Mouse (Mus musculus) adipocyte (in vitro differentiated cells): ENCODE data around the gene Slc35e2.
"Not testable (repeated sequence)": the region's sequence is repeated elsewhere in the genome, so short reads cannot be mapped to it uniquely, and the experiment has no call there.

ENCODE experiments used
- DNase-seq: peaks from one replicate; pipeline ENCODE4 v3.0.0-alpha.2; 2016; ENCODE audit warnings: low spot score

Slc35e2 gene

DNA sequence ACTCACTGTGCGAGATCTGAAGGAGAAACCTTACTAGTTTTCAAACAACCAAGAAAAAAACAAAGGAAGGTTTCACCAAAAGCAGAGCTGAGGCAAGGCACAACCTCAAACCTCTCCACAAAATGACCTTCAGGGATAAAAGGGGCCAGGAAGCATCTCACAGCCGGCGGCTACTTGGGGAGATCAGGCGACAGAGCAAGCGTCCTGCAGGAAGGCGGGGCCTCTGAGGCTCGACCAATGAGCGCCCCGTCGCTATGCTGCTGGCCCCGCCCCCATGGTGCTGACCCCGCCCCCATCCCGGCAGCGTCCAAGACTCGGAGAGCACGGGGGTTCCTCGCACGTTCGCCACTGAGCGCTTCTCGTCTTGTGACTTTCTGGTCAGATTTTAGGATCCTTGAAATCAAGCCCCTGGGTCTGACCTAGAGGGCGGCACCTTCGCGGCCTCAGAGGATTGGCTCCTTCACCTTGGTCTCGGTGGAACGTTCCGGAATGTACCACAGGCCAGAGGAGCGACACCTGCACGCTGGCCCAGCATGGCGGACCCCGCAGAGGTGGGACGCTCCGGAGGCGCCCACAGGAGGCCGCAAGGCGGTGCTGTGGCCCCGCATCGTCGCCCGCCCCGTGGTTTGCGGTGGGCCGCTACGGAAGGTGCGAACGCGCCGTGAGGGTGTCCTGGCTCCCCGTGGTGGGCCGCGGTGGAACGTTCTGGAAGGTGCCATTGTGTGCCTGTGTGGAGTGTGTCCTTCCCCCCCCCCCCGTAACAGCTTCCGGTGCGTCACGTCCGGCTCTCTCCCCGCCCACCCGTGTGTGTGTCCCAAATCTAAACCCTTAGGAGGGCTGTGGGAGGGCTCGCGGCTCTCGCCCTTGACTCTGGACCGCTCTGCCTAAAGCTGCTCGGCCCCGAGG lies at the start of gene Slc35e2:
Gene Slc35e2 (plus strand): TSS at position 326 of the 906 bp plus-strand sequence.
- DNase-seq: peak; percentile 92

- DNase-seq: no peak
These were observed 48.2 kb upstream of the Slc35e2 start for GRCm38 (mm10) chr4:155552917-155553532.

DNA sequence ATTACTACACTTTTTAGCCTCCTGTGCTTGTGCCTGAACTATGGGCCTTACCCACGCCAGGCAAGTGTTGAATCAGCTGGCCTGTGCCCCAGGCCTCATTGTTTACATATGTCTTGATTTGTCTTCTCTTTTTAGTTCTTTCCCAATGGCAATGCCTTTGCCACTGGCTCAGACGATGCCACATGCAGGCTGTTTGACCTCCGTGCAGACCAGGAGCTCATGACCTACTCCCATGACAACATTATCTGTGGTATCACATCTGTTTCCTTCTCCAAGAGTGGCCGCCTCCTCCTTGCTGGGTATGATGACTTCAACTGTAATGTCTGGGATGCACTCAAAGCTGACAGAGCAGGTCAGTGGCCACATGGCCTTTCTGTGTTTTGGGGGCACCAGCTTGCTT lies 46.3 kb upstream of the Slc35e2 start:
- peak; percentile 55 for DNase-seq

- DNase-seq: no peak
These were observed 45.8 kb upstream of the Slc35e2 start for GRCm38 (mm10) chr4:155555464-155555863.

DNA sequence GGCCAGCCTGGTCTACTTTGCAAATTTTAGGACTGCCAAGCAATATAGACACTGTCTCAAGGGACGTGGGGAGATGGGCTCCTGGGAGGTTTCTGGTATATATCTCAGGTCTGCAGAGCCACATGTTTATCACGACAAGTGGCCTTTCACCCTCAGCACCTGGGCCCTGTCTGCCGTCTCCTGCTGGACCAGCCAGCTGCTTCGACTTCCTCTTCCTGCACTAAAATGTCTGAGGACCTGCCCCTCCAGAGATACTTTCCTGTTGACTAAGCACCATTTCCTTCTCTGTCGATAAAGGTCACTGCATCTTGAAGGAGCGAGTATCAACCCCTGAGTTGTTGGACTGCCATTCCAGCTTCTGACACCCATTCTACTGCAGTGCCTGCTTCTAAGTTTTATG lies 41.8 kb upstream of the Slc35e2 start:
- no peak for DNase-seq

DNA sequence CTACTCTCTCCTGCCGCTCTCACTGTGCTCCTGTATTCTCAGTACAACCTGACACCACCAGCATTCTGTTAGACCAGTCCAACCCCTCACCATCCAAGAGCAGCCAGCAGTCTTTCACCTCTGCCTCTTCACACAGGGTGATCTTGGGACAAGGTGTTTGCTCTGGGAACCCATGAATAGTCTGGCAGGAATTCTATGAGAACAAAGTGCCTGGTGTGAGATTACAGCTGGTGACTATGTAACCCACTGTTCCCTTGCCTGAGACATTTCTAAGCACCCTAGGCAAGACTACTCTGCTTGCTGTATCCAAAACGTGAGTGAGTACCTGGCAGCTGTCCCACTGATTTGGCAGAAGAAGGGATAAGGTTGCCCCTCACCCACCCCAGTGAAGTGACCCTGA lies 40.3 kb upstream of the Slc35e2 start:
- DNase-seq: no peak

- peak; percentile 69 for DNase-seq
These were observed 39.4 kb upstream of the Slc35e2 start, which contains the start of gene Nadk for GRCm38 (mm10) chr4:155561661-155562442. Gene Nadk, plus strand, starts transcription at chr4:155562378.

DNA sequence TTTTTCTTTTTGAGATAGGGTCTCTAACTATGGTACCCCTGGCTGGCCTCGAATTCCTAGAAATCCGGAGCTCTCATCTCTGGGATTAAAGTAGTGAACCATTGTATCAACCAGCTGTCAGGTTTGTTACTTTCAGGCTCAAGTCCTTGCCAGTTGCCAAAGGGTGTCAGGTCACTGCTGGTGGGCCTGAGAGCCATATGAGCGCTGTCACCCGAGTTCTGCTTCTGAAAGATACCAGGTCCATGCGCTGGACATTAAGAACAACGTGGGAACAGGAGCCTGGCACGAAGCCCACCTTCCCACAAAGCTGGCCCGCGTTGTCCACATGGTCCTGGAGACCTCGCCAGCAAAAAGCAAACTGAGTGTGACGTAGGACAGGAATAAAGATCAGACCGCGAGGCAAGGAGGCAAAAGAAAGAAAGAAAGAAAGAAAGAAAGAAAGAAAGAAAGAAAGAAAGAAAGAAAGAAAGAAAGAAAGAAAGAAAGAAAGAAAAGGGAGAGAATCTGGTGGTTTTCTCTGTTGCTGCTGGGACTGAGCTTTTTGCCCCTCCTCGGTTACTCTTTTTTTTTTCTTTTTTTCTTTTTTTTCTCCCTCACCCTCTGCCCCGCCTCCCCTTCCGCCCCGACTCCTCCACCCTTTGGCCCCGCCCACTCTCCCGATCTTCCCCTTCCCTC lies 38.4 kb upstream of the Slc35e2 start:
- DNase-seq: peak; percentile 73

DNA sequence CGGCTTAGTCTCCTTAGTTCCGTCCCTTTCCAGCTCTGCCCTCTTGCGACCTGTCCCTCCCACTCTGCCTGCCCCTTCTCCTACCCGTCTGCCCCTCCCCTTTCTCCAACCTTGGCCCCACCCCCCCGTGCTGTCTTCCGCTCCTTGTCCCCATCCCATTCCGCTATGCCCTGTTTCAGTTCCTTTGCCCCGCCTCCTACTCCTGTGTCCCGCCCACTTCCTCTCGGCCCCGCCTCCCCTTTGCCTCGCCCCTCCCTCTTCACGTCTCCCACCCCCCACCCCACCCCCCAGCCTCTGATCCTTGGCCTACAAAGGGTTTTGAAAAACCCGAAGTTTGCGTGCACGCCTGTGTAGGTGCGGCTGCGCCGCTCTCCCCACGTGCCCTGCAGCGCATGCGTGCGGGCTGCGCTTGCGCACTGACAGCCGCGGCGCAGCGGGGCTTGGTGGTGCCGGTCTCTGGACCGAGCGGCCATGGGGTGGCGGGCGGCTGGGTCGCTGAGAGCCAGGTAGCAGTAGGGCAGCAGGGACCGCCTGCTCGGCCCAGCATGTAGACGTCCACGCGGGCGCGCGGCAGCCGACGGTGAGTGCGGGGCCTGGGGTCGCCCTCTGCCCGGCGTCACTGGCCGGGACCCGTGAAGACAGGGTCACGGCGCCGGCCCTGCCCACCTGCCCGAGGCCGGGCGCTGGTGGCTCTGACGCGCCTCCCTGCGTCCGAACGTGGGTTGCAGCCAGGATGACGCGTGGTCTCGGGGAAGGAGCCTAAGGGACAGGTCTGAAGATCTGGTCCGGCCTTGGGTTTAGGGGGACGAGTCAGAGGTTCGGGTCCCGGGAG lies 37.6 kb upstream of the Slc35e2 start:
- DNase-seq: peak; percentile 99

DNA sequence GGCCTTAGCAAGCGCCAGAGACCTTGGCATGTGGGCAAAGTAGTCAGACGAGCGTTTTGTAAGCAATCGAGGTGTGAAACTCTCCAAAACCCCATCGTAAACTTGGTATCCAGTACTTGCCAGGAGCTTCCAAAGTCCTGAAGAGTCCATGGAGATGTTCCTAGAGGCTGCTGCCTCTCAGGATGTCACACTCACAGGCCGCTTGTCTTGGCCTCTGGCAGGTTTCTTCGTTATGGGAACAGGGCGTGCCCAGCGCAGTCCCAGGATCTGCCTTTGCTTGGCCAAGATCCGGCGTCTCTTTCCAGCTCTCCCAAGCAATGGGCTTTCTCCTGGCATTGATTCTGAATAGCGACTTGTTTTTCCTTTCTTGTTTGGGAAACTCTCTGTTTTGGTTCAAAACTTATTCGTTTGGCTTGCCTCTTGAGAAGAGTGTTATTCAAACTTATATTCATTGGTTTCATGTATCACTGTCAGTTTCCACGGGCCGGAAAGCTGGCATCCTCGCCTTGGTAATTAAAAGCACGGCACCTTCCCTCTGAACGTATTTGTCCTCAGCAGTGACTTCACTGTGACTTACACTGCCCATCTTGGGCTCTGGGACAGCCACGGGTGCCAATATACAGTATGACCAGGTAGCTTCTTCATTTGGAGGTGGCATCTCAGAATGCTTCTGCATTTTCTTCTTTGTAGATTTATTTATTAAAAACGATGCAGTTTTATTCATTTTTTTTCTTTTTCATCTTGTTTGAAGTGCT lies 36.7 kb upstream of the Slc35e2 start:
- peak; percentile 86 for DNase-seq

- no peak for DNase-seq
These were observed 34.7 kb upstream of the Slc35e2 start for GRCm38 (mm10) chr4:155566555-155566954.

DNA sequence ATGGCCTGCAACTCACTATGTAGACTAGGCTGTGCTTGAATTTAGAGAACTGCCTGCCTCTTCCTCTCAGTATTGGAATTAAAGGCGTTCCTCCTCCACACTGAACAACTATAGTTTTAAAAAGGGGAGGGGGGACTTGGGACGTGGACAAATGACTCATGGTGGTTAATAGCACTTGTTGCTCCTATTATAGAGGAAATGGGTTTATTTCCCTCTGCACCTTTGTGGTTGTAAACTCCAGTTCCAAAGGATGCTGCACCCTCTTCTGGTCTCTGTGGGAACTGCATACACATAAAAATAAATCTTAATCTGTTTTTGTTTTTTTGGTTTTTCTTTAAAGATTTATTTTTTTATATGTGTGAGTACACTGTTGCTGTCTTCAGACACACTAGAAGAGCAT lies 33.0 kb upstream of the Slc35e2 start:
- no peak for DNase-seq

- DNase-seq: no peak
These were observed 32.4 kb upstream of the Slc35e2 start for GRCm38 (mm10) chr4:155568632-155569370.

DNA sequence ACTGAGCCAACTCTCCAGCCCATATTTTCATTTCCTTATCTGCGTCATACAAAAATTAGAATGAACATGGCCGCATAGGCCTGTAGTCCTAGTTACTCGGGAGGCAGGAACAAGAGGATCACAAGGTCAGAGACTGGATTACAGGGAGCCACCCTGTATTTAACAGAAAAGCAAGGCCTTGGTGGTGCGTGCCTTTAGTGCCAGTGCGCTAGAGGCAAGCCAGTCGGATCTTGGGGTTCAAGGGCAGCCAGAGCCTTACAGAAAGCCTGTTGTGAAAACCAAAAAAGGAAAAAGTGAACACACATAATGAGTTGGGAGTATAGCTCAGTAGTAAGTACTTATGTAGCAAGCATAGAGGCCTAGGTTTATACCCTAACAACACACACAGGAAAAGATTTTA lies 31.4 kb upstream of the Slc35e2 start:
- DNase-seq: no peak

DNA sequence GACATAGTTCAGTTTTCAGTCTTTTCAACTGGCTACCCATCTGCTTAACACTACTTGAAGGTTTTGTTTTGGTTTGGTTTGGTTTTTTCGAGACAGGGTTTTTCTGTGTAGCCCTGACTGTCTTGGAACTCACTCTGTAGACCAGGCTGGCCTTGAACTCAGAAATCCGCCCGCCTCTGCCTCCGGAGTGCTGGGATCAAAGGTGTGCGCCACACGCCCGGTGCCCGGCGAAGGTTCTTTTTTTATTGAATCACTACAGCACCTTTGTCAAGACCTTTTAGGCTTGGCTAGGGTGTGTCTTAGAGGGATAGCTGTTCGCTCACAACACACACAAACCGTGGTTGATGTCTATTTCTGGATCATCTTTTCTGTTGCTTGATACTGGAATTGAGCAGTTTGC lies 30.9 kb upstream of the Slc35e2 start:
- DNase-seq: not testable (repeated sequence)

DNA sequence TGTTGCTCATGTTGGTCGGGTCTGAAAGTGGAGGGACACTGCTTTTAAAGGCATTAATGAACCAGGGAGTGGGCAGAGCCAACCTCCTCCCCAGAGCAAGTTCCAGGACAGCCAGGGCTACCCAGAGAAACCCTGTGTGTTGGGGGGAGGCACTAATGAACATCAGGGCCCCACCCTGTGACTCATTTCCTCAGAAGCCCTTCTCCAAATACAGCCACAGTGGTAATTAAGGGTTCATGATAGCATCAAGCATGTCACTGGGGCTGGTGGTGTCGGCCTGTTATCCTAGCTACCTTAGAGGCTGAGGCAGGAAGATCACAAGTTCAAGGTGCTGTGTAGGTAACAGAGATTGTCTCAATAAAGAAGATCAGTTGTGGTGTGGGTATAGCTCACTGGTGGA lies 29.8 kb upstream of the Slc35e2 start:
- no peak for DNase-seq

GRCm38 (mm10) chr4:155573155-155573554 lies 28.1 kb upstream of the Slc35e2 start:
- DNase-seq: no peak

DNA sequence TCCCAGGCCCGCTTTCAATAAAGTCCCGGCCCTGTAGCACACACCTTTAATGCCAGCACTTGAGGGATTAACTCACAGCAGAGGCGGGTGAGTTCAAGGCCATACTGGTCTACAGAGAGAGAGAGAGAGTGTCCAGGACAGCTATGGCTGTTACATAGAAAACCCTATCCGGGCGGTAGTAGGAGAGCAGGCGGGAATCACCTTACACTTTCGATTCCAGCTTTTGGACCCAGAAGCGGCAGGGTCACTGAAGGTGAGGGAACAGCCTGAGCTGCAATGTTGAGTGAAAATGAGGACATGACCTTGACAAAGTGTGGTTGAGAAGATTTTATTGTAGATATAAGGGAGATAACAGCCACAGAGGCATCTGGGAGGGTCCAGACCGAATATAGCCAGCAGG lies 27.3 kb upstream of the Slc35e2 start:
- no peak for DNase-seq

- no peak for DNase-seq
These were observed 26.3 kb upstream of the Slc35e2 start for GRCm38 (mm10) chr4:155574931-155575330.

GRCm38 (mm10) chr4:155575521-155575920 lies 25.7 kb upstream of the Slc35e2 start:
- no peak for DNase-seq
